Mouse (Mus musculus) spleen, postnatal 14 days (tissue): ENCODE measurements around the gene Usp24.
A peak's percentile ranks its signal among the peaks of the same experiment; 100 is the strongest.

Experiments used
- DNase-seq, 2 experiments: peaks; one replicate each; pipeline ENCODE4 v3.0.0; 2021 to 2022; ENCODE audit warnings: low spot score in 2 of 2

Usp24 gene

GRCm38 (mm10) chr4:106429106-106429505 is 113.1 kb downstream of the Usp24 start:
- no peak for DNase-seq

- no peak for DNase-seq
Observed at GRCm38 (mm10) chr4:106430431-106430830, 114.4 kb downstream of the Usp24 start.

- DNase-seq: no peak
Observed at GRCm38 (mm10) chr4:106435426-106435825, 119.4 kb downstream of the Usp24 start.

GRCm38 (mm10) chr4:106436475-106436874 is 120.5 kb downstream of the Usp24 start:
- no peak for DNase-seq

GRCm38 (mm10) chr4:106437207-106437606 is 121.2 kb downstream of the Usp24 start:
- no peak for DNase-seq

GRCm38 (mm10) chr4:106438763-106439162 is 122.8 kb downstream of the Usp24 start:
- DNase-seq: no peak

- DNase-seq: no peak
Observed at GRCm38 (mm10) chr4:106443182-106443581, 127.2 kb downstream of the Usp24 start.

GRCm38 (mm10) chr4:106449306-106449705 is 133.3 kb downstream of the Usp24 start:
- DNase-seq: no peak

GRCm38 (mm10) chr4:106452401-106452800 is 136.4 kb downstream of the Usp24 start:
- no peak for DNase-seq

- no peak for DNase-seq
Observed at GRCm38 (mm10) chr4:106453108-106453507, 137.1 kb downstream of the Usp24 start.

GRCm38 (mm10) chr4:106453516-106453915 is 137.5 kb downstream of the Usp24 start:
- no peak for DNase-seq

GRCm38 (mm10) chr4:106454541-106454940 is 138.5 kb downstream of the Usp24 start:
- no peak for DNase-seq

- DNase-seq: no peak
Observed at GRCm38 (mm10) chr4:106462016-106462415, 146.0 kb downstream of the Usp24 start.

- no peak for DNase-seq
Observed at GRCm38 (mm10) chr4:106462524-106462923, 146.5 kb downstream of the Usp24 start.

GRCm38 (mm10) chr4:106463174-106463801 is 147.3 kb downstream of the Usp24 start:
- DNase-seq: no peak

- no peak for DNase-seq
Observed at GRCm38 (mm10) chr4:106467420-106468110, 151.6 kb downstream of the Usp24 start.

GRCm38 (mm10) chr4:106470921-106471320 is 154.9 kb downstream of the Usp24 start:
- no peak for DNase-seq

- DNase-seq: no peak
Observed at GRCm38 (mm10) chr4:106472335-106472734, 156.3 kb downstream of the Usp24 start.

GRCm38 (mm10) chr4:106474241-106474640 is 158.2 kb downstream of the Usp24 start:
- DNase-seq: peak in 1 of 2 experiments; percentile 19

GRCm38 (mm10) chr4:106480545-106480944 is 164.5 kb downstream of the Usp24 start:
- no peak for DNase-seq

- DNase-seq: no peak
Observed at GRCm38 (mm10) chr4:106483215-106483727, 167.3 kb downstream of the Usp24 start.

- no peak for DNase-seq
Observed at GRCm38 (mm10) chr4:106483831-106484230, 167.8 kb downstream of the Usp24 start.

- no peak for DNase-seq
Observed at GRCm38 (mm10) chr4:106490620-106491019, 174.6 kb downstream of the Usp24 start.
